Mouse (Mus musculus) midbrain, embryonic 11.5 days (tissue): ENCODE data around the gene Phf21a. TPM values are rescaled to one million over a fixed set of nuclear protein-coding genes. Genes with fewer than 3 reads are reported as not detected.

ENCODE experiments used
- ATAC-seq: fragments of 200-750 bp; cut with Nextera tagmentation; 2 replicates; pipeline ENCODE4 v1.8.0; 2017; ENCODE audit warnings: moderate TSS enrichment, moderate library complexity; ENCODE audit not compliant: low FRiP score
- DNase-seq: peaks from one replicate; pipeline ENCODE4 v3.0.0; 2015; ENCODE audit warnings: low spot score; ENCODE audit errors: missing footprints
- H3K27ac ChIP-seq: fragments of 300-500 bp; sonication (generic); 2 replicates; pipeline ENCODE4 v1.5.1; 2014; ENCODE audit warnings: low read depth, low read length
- H3K27me3 ChIP-seq: fragments of 300-500 bp; sonication (generic); 2 replicates; pipeline ENCODE4 v1.6.1; 2014; ENCODE audit warnings: mild to moderate bottlenecking, low read length, moderate library complexity, mixed read lengths; ENCODE audit not compliant: control insufficient read depth, insufficient read depth
- H3K36me3 ChIP-seq: fragments of 300-500 bp; sonication (generic); 2 replicates; pipeline ENCODE4 v1.6.1; 2014; ENCODE audit warnings: mild to moderate bottlenecking, low read length, moderate library complexity, mixed read lengths; ENCODE audit not compliant: control insufficient read depth, insufficient read depth
- H3K4me1 ChIP-seq: fragments of 300-500 bp; sonication (generic); 2 replicates; pipeline ENCODE4 v1.6.1; 2014; ENCODE audit warnings: low read length; ENCODE audit not compliant: control insufficient read depth, insufficient read depth
- H3K4me2 ChIP-seq: fragments of 300-500 bp; sonication (generic); 2 replicates; pipeline ENCODE4 v1.6.1; 2014; ENCODE audit warnings: mild to moderate bottlenecking, moderate library complexity
- H3K4me3 ChIP-seq: fragments of 300-500 bp; sonication (generic); 2 replicates; pipeline ENCODE4 v1.5.1; 2014; ENCODE audit warnings: low read depth, low read length
- H3K9ac ChIP-seq: fragments of 300-500 bp; sonication (generic); 2 replicates; pipeline ENCODE4 v1.6.1; 2014; ENCODE audit warnings: low read length
- H3K9me3 ChIP-seq: fragments of 300-500 bp; sonication (generic); 2 replicates; pipeline ENCODE4 v1.6.1; 2016; ENCODE audit warnings: low read length; ENCODE audit not compliant: control insufficient read depth
- WGBS: fragments of 180-500 bp; shearing (Covaris S2); extraction: QIAGEN DNeasy Blood & Tissue Kit; methylation state at CpG from one replicate; pipeline ENCODE4 v1.1.7; 2014; 5-methylcytosine and 5-hydroxymethylcytosine counted together
- polyA plus RNA-seq: library from polyadenylated mRNA; unstranded; fragments of >200 nt; fragmentation: Nextera tagmentation; extraction: Ambion mirVana; gene quantifications from 2 replicates; pipeline ENCODE4 v1.2.1, GENCODE M21; 2014

The Phf21a gene
- polyA plus RNA-seq, 1 experiment from 2014 or later: 34.4 TPM

DNA sequence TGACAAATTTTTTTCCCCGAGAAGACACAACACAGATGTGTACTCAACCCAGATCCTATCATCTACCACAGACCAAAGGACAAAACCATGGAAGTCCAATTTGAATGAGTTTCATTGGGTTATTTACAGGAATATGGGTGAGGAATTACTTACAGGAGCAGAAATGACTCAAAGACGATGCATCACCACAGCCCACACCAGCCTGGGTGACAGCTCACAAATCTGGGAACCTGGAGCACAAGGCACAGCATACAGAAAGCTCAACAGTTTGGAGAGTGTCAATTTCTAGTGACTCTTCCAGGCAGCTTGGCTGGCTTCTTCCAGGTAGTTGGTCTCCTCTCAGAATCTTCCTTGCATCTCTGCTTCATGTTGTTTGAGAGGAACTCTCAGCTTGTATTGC lies 154.8 kb downstream of the Phf21a start:
- no peak overlapping the region for H3K4me3 ChIP-seq
- DNase-seq (no peak), ATAC-seq (no peak)
- no peaks in the 10 kb centered on the region for H3K9me3 ChIP-seq
- H3K36me3 ChIP-seq: no peaks in the 10 kb centered on the region; the same call in none of the 2 replicates
- 95% methylated on average over 2 of the region's 2 CpGs for WGBS
- no peak overlapping the region for H3K9ac ChIP-seq
- no peak overlapping the region for H3K27ac ChIP-seq
- no peak overlapping the region for H3K4me2 ChIP-seq
- H3K27me3 ChIP-seq: no peaks in the 10 kb centered on the region
- no peaks in the 10 kb centered on the region for H3K4me1 ChIP-seq

- WGBS: 82% methylated on average over 2 of the region's 2 CpGs
Measured at GRCm38 (mm10) chr2:92250472-92250871, 157.6 kb downstream of the Phf21a start.

DNA sequence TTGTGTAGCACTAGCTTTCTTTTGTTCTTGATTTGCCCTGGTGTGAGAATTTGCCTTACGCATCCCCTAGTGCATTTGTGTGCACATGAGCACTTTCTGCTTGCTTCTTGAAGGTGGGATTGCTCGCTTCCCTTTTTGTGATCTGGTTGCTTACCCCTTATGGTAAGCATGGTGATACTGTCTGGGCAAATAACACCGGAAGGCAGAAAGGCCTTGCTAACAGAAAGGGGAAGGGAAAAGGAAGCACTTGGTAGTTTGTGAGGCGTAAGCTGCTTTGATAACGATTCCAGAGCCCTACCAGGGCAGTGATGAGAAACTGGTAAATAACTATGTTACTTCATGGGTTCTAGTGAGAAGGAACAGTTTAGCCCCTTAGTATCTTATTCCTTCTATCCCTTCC lies 160.9 kb downstream of the Phf21a start:
- 93% methylated on average over 5 of the region's 5 CpGs for WGBS

More at GRCm38 (mm10) chr2:92250472-92250871, 157.6 kb downstream of the Phf21a start:
- Histone ChIP-seq H3K4me3 (no peak overlapping the region), H3K4me2 (no peak overlapping the region), H3K9me3 (no peaks in the 10 kb centered on the region), H3K27me3 (no peaks in the 10 kb centered on the region), H3K9ac (no peak overlapping the region), H3K36me3 (no peaks in the 10 kb centered on the region; the same call in none of the 2 replicates), H3K4me1 (no peaks in the 10 kb centered on the region), H3K27ac (no peak overlapping the region)
- no peak for DNase-seq
- no peak for ATAC-seq

GRCm38 (mm10) chr2:92256141-92256540 lies 163.2 kb downstream of the Phf21a start:
- 74% methylated on average over 7 of the region's 7 CpGs for WGBS
- no peak overlapping the region for H3K27ac ChIP-seq
- no peak overlapping the region for H3K4me3 ChIP-seq

More for the DNA sequence above, 160.9 kb downstream of the Phf21a start:
- Histone ChIP-seq H3K9me3 (no peaks in the 10 kb centered on the region), H3K27me3 (no peaks in the 10 kb centered on the region), H3K4me2 (no peak overlapping the region), H3K9ac (no peak overlapping the region), H3K27ac (no peak overlapping the region), H3K4me3 (no peak overlapping the region), H3K4me1 (no peaks in the 10 kb centered on the region), H3K36me3 (no peaks in the 10 kb centered on the region; the same call in 1 of the 2 replicates)
- DNase-seq (no peak), ATAC-seq (no peak)

GRCm38 (mm10) chr2:92257372-92257956 lies 164.5 kb downstream of the Phf21a start:
- Histone ChIP-seq H3K4me2 (no peak overlapping the region), H3K27ac (no peak overlapping the region), H3K36me3 (no peaks in the 10 kb centered on the region; the same call in 1 of the 2 replicates), H3K4me3 (no peak overlapping the region), H3K27me3 (no peaks in the 10 kb centered on the region), H3K9me3 (no peaks in the 10 kb centered on the region), H3K9ac (no peak overlapping the region), H3K4me1 (no peaks in the 10 kb centered on the region)
- WGBS: 48% methylated on average over 4 of the region's 4 CpGs
- ATAC-seq: no peak
- DNase-seq: no peak

More at GRCm38 (mm10) chr2:92256141-92256540, 163.2 kb downstream of the Phf21a start:
- Histone ChIP-seq H3K9ac (no peak overlapping the region), H3K36me3 (no peaks in the 10 kb centered on the region; the same call in 1 of the 2 replicates), H3K9me3 (no peaks in the 10 kb centered on the region), H3K4me2 (no peak overlapping the region), H3K4me1 (no peaks in the 10 kb centered on the region), H3K27me3 (no peaks in the 10 kb centered on the region)
- no peak for ATAC-seq
- peak; percentile 37 for DNase-seq

- 86% methylated on average over 2 of the region's 2 CpGs for WGBS
- H3K9me3 ChIP-seq: no peaks in the 10 kb centered on the region
- no peak overlapping the region for H3K4me3 ChIP-seq
- H3K4me2 ChIP-seq: no peak overlapping the region
- ATAC-seq: no peak
- no peaks in the 10 kb centered on the region for H3K36me3 ChIP-seq
- H3K4me1 ChIP-seq: no peaks in the 10 kb centered on the region
- DNase-seq: no peak
- H3K27ac ChIP-seq: no peak overlapping the region
- H3K27me3 ChIP-seq: no peaks in the 10 kb centered on the region
- H3K9ac ChIP-seq: no peak overlapping the region
Measured at GRCm38 (mm10) chr2:92259924-92260323, 167.0 kb downstream of the Phf21a start.

GRCm38 (mm10) chr2:92266100-92266617 lies 173.2 kb downstream of the Phf21a start:
- no peak for DNase-seq
- no peak overlapping the region for H3K9ac ChIP-seq
- H3K27me3 ChIP-seq: no peaks in the 10 kb centered on the region
- no peaks in the 10 kb centered on the region; the same call in 1 of the 2 replicates for H3K36me3 ChIP-seq
- H3K4me3 ChIP-seq: no peak overlapping the region
- H3K9me3 ChIP-seq: no peaks in the 10 kb centered on the region
- H3K27ac ChIP-seq: no peak overlapping the region
- H3K4me2 ChIP-seq: no peak overlapping the region
- ATAC-seq: no peak
- no peaks in the 10 kb centered on the region for H3K4me1 ChIP-seq
- 83% methylated on average over 9 of the region's 9 CpGs for WGBS

DNA sequence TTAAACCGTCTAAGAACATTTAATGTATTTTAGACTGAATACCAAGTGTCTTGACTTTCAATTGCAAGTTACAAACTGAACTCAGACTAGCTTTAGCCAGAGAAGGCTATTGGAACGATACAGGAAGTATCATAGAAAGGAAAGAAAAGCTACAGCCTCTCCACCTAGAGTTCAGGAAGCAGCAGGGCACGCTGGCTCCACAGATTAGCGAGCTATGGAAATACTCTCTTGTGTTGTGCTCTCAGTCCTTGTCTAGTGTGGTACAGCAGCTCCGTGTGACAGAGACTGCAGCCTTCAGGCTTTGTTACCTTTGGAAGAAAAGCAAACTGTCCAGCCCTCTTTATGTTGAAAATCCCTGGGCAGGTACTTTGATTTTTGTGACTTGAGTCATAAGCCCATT lies 176.3 kb downstream of the Phf21a start:
- Histone ChIP-seq H3K9ac (no peak overlapping the region), H3K36me3 (no peaks in the 10 kb centered on the region; the same call in 1 of the 2 replicates), H3K27ac (no peak overlapping the region), H3K4me1 (no peaks in the 10 kb centered on the region), H3K27me3 (no peaks in the 10 kb centered on the region), H3K9me3 (no peaks in the 10 kb centered on the region), H3K4me3 (no peak overlapping the region), H3K4me2 (no peak overlapping the region)
- DNase-seq (no peak), ATAC-seq (no peak)
- WGBS: 92% methylated on average over 5 of the region's 5 CpGs

GRCm38 (mm10) chr2:92272510-92272909 lies 179.6 kb downstream of the Phf21a start:
- peak; percentile 41 for DNase-seq
- Histone ChIP-seq H3K27me3 (no peaks in the 10 kb centered on the region), H3K4me2 (no peak overlapping the region), H3K36me3 (no peaks in the 10 kb centered on the region; the same call in 1 of the 2 replicates), H3K27ac (no peak overlapping the region), H3K4me3 (no peak overlapping the region), H3K9me3 (no peaks in the 10 kb centered on the region), H3K4me1 (no peaks in the 10 kb centered on the region), H3K9ac (no peak overlapping the region)
- WGBS: 61% methylated on average over 2 of the region's 2 CpGs
- no peak for ATAC-seq
